Mouse (Mus musculus) lung, adult 2 months (tissue): ENCODE measurements around the gene Wdr64.
A peak's percentile ranks its signal among the peaks of the same experiment; 100 is the strongest.

Source experiments
- CTCF ChIP-seq: fragments of 200-500 bp; IDR thresholded peaks from 2 replicates; pipeline ENCODE4 v1.5.1; 2011; ENCODE audit warnings: mild to moderate bottlenecking, low read length, control low read depth; ENCODE audit not compliant: insufficient read depth
- POLR2A ChIP-seq: fragments of 200-500 bp; IDR thresholded peaks from 2 replicates; pipeline ENCODE4 v1.6.1; 2011; ENCODE audit warnings: low read depth, mild to moderate bottlenecking, control low read depth, low read length, borderline replicate concordance; ENCODE audit errors: extremely low read depth

GRCm38 (mm10) chr1:175692246-175692996 lies 6.0 kb upstream of the Wdr64 start, which contains the start of the genes Opn3 and Chml:
- TF ChIP-seq CTCF = no peak
- peak; percentile 85 for TF ChIP-seq POLR2A
